Mouse (Mus musculus): ENCODE results near the gene Dirc2. TPM values are rescaled to one million over a fixed set of nuclear protein-coding genes. Genes with fewer than 3 reads are reported as not detected.

The Dirc2 gene
- 10 to 100 TPM; 65.2 to 71.3 (median 70.6) TPM for total RNA-seq (2022)

GRCm38 (mm10) chr16:35768785-35769642 is at the start of gene Dirc2:
Dirc2 (minus strand) TSS chr16:35769356.
- peak; percentile 61 to 66 for DNase-seq (ENCODE audit: low spot score in 2 of 2)

GRCm38 (mm10) chr16:35817255-35818089 is 48.3 kb upstream of the Dirc2 start:
- peak; percentile 66 to 76 for DNase-seq (ENCODE audit: low spot score in 2 of 2)

- DNase-seq (ENCODE audit: low spot score in 2 of 2) = no peak
Observed at GRCm38 (mm10) chr16:35813119-35813518, 44.0 kb upstream of the Dirc2 start.

- DNase-seq (ENCODE audit: low spot score in 2 of 2) = no peak
Observed at GRCm38 (mm10) chr16:35808838-35809237, 39.7 kb upstream of the Dirc2 start.

- DNase-seq (ENCODE audit: low spot score in 2 of 2) = no peak
Observed at GRCm38 (mm10) chr16:35807663-35807992, 38.5 kb upstream of the Dirc2 start.

- no peak for DNase-seq (ENCODE audit: low spot score in 2 of 2)
Observed at GRCm38 (mm10) chr16:35806973-35807662, 38.0 kb upstream of the Dirc2 start.

GRCm38 (mm10) chr16:35803723-35804122 is 34.6 kb upstream of the Dirc2 start:
- no peak for DNase-seq (ENCODE audit: low spot score in 2 of 2)

GRCm38 (mm10) chr16:35802163-35802562 is 33.0 kb upstream of the Dirc2 start:
- DNase-seq (ENCODE audit: low spot score in 2 of 2) = no peak

- no peak for DNase-seq (ENCODE audit: low spot score in 2 of 2)
Observed at GRCm38 (mm10) chr16:35791962-35792521, 22.9 kb upstream of the Dirc2 start.

GRCm38 (mm10) chr16:35788330-35788729 is 19.2 kb upstream of the Dirc2 start:
- DNase-seq (ENCODE audit: low spot score in 2 of 2) = no peak

- DNase-seq (ENCODE audit: low spot score in 2 of 2) = no peak
Observed at GRCm38 (mm10) chr16:35787568-35788189, 18.5 kb upstream of the Dirc2 start.

- DNase-seq (ENCODE audit: low spot score in 2 of 2) = no peak
Observed at GRCm38 (mm10) chr16:35787163-35787562, 18.0 kb upstream of the Dirc2 start.

GRCm38 (mm10) chr16:35784134-35784725 is 15.1 kb upstream of the Dirc2 start:
- no peak for DNase-seq (ENCODE audit: low spot score in 2 of 2)

- no peak for DNase-seq (ENCODE audit: low spot score in 2 of 2)
Observed at GRCm38 (mm10) chr16:35783207-35783573, 14.0 kb upstream of the Dirc2 start.

GRCm38 (mm10) chr16:35782451-35783206 is 13.5 kb upstream of the Dirc2 start:
- no peak for DNase-seq (ENCODE audit: low spot score in 2 of 2)

- no peak for DNase-seq (ENCODE audit: low spot score in 2 of 2)
Observed at GRCm38 (mm10) chr16:35781651-35782050, 12.5 kb upstream of the Dirc2 start.

- no peak for DNase-seq (ENCODE audit: low spot score in 2 of 2)
Observed at GRCm38 (mm10) chr16:35781096-35781495, 11.9 kb upstream of the Dirc2 start.

GRCm38 (mm10) chr16:35779681-35780080 is 10.5 kb upstream of the Dirc2 start:
- no peak for DNase-seq (ENCODE audit: low spot score in 2 of 2)

- no peak for DNase-seq (ENCODE audit: low spot score in 2 of 2)
Observed at GRCm38 (mm10) chr16:35777768-35778167, 8.6 kb upstream of the Dirc2 start.

GRCm38 (mm10) chr16:35776737-35777136 is 7.6 kb upstream of the Dirc2 start:
- DNase-seq (ENCODE audit: low spot score in 2 of 2) = no peak
